Mouse (Mus musculus): Measurements from ENCODE around the gene Auts2. TPM values are rescaled to one million over a fixed set of nuclear protein-coding genes. Genes with fewer than 3 reads are reported as not detected.

Gene Auts2
- polyA plus RNA-seq, 1 experiment from 2014 or later = 42.4 TPM

DNA sequence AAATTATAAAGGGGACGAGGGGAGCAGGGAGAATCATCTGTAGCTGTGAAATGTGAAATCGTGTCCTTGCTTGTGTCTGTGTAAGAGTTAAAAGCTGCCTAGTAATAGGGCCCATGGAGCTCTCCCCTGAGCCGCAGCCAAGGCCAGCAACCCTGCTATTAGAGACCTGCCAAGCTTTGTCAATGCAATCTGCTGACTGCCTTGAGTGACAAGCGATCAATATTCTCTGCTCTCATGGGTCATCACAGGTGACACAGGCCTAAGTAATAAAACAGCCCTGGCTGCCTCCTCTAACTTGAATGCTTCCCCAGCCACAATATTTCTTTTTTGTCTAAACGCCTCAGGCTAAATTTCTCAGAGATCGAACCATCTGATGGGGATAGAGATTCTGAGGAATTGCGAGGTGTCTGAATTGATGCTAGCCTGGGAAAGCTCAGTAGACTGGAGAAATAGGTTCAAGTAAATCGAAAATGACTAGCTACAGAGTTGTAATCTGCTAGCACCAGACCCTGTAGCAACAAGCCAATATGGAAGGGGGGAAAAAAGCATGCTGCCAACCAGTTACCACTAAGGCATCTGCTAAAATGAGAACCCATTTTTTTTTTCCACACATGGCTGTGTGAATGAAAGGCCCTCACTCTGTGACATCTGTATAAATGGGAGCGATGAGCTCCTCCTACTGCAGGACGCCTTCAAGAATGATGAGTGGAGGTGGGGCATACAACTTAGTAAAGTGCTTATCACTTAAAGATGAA lies 453.5 kb downstream of the Auts2 start:
- Histone ChIP-seq H3K36me3 (replicated peaks) (no peaks in the 10 kb centered on the region), H3K4me1 (peaks cover 29% of the 10 kb centered on the region), H3K27ac (no peak overlapping the region), H3K9me3 (no peaks in the 10 kb centered on the region), H3K4me3 (no peak overlapping the region), H3K27me3 (ENCODE audit: poor library complexity, severe bottlenecking) (peaks cover 7% of the 10 kb centered on the region; the same call in 1 of the 2 replicates)
- 78% methylated on average over 10 of the region's 10 CpGs for WGBS
- no peak for DNase-seq (ENCODE audit: extremely low spot score, low spot score)

DNA sequence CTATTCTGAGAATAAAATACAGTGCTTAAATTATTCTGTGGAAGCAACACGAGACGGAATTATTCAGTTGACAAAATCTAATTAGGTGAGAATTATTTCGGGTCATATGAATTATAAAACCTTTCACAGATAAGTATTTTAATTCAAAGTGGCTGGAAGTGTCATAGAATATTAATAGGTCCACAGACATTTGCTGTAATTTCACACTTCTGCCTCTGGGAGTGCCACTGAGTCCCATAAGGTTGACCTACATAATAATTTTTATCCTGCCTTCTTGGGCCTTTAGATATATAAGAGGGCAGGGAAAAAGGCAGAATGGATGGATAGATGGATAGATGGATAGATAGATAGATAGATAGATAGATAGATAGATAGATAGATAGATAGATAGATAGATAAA lies 454.6 kb downstream of the Auts2 start:
- Histone ChIP-seq H3K36me3 (replicated peaks) (no peaks in the 10 kb centered on the region), H3K27ac (no peak overlapping the region), H3K4me1 (peaks cover 39% of the 10 kb centered on the region), H3K9me3 (no peaks in the 10 kb centered on the region), H3K27me3 (ENCODE audit: poor library complexity, severe bottlenecking) (0 out of 2 replicates have a peak, but pooled peaks cover 3% of the 10 kb centered on the region), H3K4me3 (no peak overlapping the region)
- DNase-seq (ENCODE audit: extremely low spot score, low spot score) = no peak
- WGBS = 85% methylated on average over 3 of the region's 3 CpGs

DNA sequence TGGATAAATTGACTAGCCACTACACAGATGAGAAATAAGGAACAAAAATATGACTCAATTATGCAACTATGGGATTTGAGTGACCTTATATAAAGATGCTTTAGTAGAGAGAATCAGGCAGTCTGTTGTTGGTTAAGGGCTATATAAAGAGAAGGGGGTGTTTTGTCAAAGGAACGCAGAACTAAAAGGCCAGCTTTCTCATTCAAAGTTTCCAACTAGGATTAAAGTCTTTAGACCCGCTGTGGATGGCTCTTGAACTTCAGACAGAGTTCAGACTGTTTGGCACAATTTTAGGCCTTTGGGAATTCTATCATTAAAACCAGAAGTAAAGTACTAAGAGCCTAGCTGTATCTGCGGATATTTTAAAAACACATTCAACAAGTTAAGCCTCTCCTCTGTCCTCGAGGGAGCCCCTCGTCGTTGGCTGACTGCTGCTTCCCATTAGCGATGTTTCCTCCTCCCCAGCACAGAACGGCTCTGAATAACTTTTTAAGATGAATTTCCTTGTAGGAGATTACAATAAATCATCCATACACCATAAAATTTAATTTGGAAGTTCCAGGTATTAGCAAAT lies 459.3 kb downstream of the Auts2 start:
- H3K4me3 ChIP-seq = no peak overlapping the region
- H3K27me3 ChIP-seq (ENCODE audit: poor library complexity, severe bottlenecking) = 0 out of 2 replicates have a peak, but pooled peaks cover 3% of the 10 kb centered on the region
- no peaks in the 10 kb centered on the region for H3K9me3 ChIP-seq
- H3K36me3 ChIP-seq (replicated peaks) = no peaks in the 10 kb centered on the region
- 46% methylated on average over 8 of the region's 8 CpGs for WGBS
- H3K4me1 ChIP-seq = peaks cover 16% of the 10 kb centered on the region
- H3K27ac ChIP-seq = no peak overlapping the region
- DNase-seq (ENCODE audit: extremely low spot score, low spot score) = no peak

DNA sequence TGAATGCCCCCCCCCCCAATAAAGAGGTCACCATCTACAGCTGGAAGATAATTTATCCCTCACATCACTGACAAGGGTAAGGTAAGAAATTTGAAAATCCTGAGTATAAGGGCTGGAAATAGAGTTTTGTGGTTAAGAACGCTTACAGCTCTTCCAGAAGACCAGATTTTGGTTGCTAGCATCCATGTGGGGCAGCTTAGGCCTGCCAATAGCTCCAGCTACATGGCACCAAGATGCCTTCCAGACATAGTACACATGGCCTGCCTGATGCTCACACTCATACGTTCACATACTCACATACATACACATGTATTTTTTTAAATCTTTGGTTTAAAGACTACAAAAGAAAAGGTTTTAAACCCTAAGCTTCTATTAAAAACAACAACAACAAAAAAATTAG lies 467.2 kb downstream of the Auts2 start:
- 92% methylated on average over 2 of the region's 2 CpGs for WGBS
- H3K27me3 ChIP-seq (ENCODE audit: poor library complexity, severe bottlenecking) = peaks cover 47% of the 10 kb centered on the region
- H3K27ac ChIP-seq = no peak overlapping the region
- H3K36me3 ChIP-seq (replicated peaks) = no peaks in the 10 kb centered on the region
- H3K4me1 ChIP-seq = peaks cover 51% of the 10 kb centered on the region
- DNase-seq (ENCODE audit: extremely low spot score, low spot score) = no peak
- H3K4me3 ChIP-seq = no peak overlapping the region
- H3K9me3 ChIP-seq = no peaks in the 10 kb centered on the region; the same call in 1 of the 2 replicates

DNA sequence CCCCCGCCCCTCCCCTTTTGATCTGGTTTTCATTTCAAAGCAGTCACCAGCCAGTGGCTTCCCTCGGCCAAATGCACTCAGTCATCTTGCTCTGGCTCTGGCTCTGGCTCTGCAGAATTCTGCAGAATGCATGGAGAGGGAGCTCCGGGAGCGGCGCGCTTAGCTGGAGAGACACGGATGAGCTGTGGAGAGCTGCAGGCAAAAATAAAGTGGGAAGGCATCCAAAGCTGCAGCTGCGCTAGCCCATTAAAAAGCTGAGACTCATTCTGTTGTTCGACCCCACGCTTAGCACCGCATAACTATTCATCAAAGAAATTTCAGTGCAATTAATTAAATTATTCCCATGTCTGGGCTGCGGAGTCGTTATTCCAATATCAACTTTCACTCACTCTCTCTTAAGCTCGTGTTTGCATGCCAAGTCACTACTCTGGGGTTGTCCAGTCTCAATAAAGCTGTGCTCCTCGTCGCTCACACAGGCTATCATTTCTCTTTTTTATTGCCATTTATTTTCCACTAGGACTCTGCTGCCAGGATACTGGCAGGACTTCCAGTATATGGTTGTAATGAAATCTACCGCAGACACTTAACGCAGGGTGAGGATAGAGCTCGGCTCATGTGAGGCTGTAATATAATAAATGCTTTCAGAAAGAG lies 468.3 kb downstream of the Auts2 start:
- peak overlapping the region; percentile 36 for H3K4me3 ChIP-seq

DNA sequence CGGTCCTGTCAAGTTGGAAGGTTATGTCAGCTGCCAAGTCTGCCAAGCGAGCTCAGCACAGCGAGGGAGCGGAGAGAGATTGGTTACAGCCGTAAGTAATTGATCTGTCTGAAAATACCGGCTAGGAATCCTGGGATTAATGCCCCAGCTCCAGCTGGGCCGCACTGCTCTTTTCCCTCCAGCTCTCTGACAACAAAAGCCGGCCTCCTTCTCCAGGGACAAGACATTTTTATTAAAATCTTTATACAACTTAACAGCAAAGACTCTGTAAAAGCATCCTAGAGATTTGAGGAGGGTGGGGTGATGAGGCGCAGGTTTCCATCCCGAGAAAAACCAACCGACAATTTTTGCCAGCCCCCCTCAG lies 468.8 kb downstream of the Auts2 start:
- H3K27me3 ChIP-seq (ENCODE audit: poor library complexity, severe bottlenecking) = peaks cover 59% of the 10 kb centered on the region
- 8% methylated on average over 11 of the region's 11 CpGs for whole genome bisulfite sequencing

More for the DNA sequence above, 468.3 kb downstream of the Auts2 start:
- peak overlapping the region; percentile 70 for H3K27ac ChIP-seq
- peaks cover 57% of the 10 kb centered on the region for H3K27me3 ChIP-seq (ENCODE audit: poor library complexity, severe bottlenecking)
- H3K9me3 ChIP-seq = peaks cover 5% of the 10 kb centered on the region; the same call in 1 of the 2 replicates
- WGBS = 33% methylated on average over 19 of the region's 19 CpGs
- H3K36me3 ChIP-seq (replicated peaks) = no peaks in the 10 kb centered on the region
- DNase-seq (ENCODE audit: extremely low spot score, low spot score) = peak; percentile 49
- peaks cover 54% of the 10 kb centered on the region for H3K4me1 ChIP-seq

DNA sequence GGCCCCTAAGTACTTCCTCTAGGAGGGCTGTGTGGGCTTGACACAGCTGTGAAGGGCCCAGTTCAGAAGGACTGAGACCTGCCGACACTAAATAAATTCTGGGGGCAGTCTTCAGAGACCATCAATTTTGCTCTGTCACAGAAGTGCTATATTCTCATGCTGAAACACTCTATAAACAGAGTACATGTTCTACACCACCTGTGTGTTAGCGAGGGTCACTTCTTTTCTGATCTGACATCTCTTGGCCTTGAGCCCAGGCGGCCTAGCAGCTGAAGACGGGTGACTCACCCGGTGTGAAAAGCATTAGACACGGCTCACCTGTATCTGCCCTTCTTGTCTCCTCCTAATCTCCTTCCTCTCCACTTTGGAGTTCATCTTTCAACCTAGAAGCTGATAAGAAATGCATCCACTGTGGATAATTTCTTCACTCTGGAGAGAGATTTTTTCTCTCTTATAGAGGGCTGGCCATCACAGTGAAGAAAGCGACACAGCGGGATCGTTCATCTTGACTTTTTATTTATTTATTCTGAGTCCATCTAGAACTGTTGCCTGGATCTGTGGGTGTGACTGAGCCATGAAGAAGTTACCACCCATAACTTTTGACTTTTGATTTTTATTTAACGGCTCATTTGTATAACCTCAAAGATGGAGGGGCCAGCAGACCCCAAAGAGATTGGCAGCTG lies 469.3 kb downstream of the Auts2 start:
- Histone ChIP-seq H3K36me3 (replicated peaks) (no peaks in the 10 kb centered on the region), H3K9me3 (peaks cover 5% of the 10 kb centered on the region; the same call in 1 of the 2 replicates), H3K4me1 (peaks cover 54% of the 10 kb centered on the region), H3K27ac (no peak overlapping the region), H3K4me3 (peak overlapping the region; percentile 36; the same call in 1 of the 2 replicates), H3K27me3 (ENCODE audit: poor library complexity, severe bottlenecking) (peaks cover 59% of the 10 kb centered on the region)
- DNase-seq (ENCODE audit: extremely low spot score, low spot score) = no peak
- WGBS = 52% methylated on average over 10 of the region's 10 CpGs

More for the DNA sequence above, 468.8 kb downstream of the Auts2 start:
- DNase-seq (ENCODE audit: extremely low spot score, low spot score) = peak; percentile 55
- Histone ChIP-seq H3K9me3 (peaks cover 5% of the 10 kb centered on the region; the same call in 1 of the 2 replicates), H3K27ac (peak overlapping the region; percentile 70), H3K36me3 (replicated peaks) (no peaks in the 10 kb centered on the region), H3K4me3 (peak overlapping the region; percentile 36), H3K4me1 (peaks cover 54% of the 10 kb centered on the region)

DNA sequence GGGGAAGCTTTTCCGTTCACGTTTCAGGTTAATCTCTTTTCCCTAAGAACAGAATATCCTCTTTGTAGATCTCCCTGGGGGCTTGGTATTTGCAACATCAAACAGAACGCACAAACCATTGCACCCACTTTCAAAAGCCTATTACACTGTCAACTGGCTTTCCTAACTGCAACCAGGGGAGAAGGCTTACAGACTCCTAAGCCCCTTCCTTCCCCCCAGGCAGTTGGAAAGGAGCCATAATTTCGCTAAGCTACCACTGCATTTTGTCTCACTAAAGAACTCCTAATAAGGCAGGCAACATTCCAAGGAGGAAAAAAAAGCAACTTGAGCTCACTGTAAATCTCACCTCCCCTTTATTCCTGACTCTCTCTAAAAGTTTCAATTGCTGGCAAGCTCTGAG lies 470.8 kb downstream of the Auts2 start:
- no peak overlapping the region for H3K27ac ChIP-seq
- DNase-seq (ENCODE audit: extremely low spot score, low spot score) = no peak
- H3K36me3 ChIP-seq (replicated peaks) = no peaks in the 10 kb centered on the region
- H3K9me3 ChIP-seq = peaks cover 5% of the 10 kb centered on the region; the same call in 1 of the 2 replicates
- peaks cover 55% of the 10 kb centered on the region for H3K27me3 ChIP-seq (ENCODE audit: poor library complexity, severe bottlenecking)
- WGBS = 15% methylated on average over 4 of the region's 4 CpGs
- peaks cover 61% of the 10 kb centered on the region for H3K4me1 ChIP-seq
- H3K4me3 ChIP-seq = no peak overlapping the region

DNA sequence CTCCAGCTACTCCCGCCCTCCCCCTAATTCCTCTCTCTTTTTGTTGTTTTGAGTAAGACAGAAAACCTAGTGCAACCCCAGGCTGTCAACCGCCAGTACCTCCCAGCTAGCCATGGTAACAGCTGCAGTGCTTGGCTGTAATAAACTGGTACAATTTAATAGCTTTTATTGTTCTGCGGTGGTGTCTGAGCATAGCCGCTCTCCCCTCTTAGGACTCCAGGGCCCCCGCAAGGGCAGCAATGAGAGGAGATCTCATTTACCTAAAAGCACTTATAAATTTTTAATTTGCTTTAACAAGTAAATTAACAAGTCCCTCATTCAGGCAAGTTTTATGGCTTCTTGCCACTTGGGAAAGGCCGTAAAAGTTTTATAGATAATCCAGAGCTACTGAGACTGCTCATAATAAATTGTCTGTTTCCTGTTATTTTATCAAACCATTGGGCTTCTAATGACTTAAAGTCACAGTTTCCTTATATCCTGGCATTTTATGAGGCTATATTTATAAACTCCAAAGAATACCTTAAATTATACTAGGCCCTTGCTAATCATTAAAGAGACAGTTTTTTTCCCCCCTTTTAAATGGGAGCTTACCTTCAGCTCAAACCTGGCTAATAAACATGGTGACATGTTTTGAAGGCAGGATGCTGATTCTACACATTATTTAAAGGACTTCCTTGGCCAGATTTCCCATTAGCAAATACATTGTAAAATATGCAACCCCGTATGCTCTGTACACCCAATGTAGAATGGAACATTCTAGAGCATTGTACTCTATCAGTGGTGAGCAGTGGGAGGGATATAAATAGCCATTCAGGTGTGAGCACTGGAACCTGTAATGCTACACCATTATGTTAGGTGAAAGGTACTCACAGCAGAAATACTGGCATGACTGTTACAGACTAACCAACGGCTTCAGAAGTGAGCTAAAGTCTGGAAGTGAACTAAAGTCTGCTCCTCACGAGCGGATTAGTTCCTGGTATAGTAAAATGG lies 475.1 kb downstream of the Auts2 start:
- 80% methylated on average over 10 of the region's 10 CpGs for WGBS
- Histone ChIP-seq H3K27ac (no peak overlapping the region), H3K4me1 (peaks cover 38% of the 10 kb centered on the region), H3K27me3 (ENCODE audit: poor library complexity, severe bottlenecking) (peaks cover 23% of the 10 kb centered on the region), H3K9me3 (peaks cover 10% of the 10 kb centered on the region; the same call in 1 of the 2 replicates), H3K36me3 (replicated peaks) (no peaks in the 10 kb centered on the region), H3K4me3 (no peak overlapping the region)
- no peak for DNase-seq (ENCODE audit: extremely low spot score, low spot score)

DNA sequence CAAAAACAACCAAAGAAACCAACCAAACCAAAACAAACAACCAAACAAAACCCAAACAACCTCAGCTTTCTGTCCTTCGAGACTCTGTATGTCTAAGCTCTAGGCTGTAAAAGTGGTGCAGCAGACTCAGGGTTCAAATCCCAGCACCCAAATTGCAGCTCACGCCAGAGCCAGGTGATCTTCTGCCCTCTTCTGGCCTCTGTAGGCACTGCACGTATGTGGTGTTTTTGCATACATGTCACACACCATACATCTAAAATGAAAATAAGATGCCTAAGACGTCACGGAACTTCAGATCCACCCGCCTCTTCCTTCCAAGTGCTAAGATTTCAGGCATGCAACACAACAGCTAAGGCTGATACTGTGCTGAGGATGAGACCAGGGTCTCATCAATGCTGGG lies 483.0 kb downstream of the Auts2 start:
- WGBS = 85% methylated on average over 6 of the region's 6 CpGs
- H3K4me1 ChIP-seq = 0 out of 2 replicates have a peak, but pooled peaks cover 5% of the 10 kb centered on the region
- H3K27ac ChIP-seq = no peak overlapping the region
- H3K36me3 ChIP-seq (replicated peaks) = no peaks in the 10 kb centered on the region
- no peak overlapping the region for H3K4me3 ChIP-seq
- DNase-seq (ENCODE audit: extremely low spot score, low spot score) = no peak
- H3K27me3 ChIP-seq (ENCODE audit: poor library complexity, severe bottlenecking) = no peaks in the 10 kb centered on the region
- no peaks in the 10 kb centered on the region; the same call in 1 of the 2 replicates for H3K9me3 ChIP-seq

DNA sequence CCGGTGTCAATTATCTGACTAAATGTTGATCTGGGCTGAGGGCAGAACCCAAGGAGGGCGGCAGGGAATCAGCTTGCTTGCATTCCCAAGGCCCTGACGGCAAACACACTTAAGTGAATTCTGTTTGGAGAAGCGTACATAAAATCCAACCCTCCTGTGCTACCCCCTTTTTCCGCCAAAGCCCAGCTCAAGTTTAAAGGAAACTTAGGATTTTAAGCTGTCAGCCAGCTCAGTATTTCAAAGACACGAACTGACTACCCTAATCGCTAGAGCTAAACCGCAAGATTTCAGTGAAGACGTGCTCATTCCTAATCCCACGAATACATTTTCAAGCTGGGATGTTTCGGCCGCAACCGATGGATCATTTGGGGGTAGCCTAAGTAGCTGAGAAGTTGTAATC lies 490.5 kb downstream of the Auts2 start:
- H3K27me3 ChIP-seq (ENCODE audit: poor library complexity, severe bottlenecking) = no peaks in the 10 kb centered on the region
- H3K36me3 ChIP-seq (replicated peaks) = peaks cover 12% of the 10 kb centered on the region; the same call in 1 of the 2 replicates
- DNase-seq (ENCODE audit: extremely low spot score, low spot score) = no peak
- peaks cover 6% of the 10 kb centered on the region; the same call in 1 of the 2 replicates for H3K4me1 ChIP-seq
- 83% methylated on average over 13 of the region's 13 CpGs for WGBS
- H3K27ac ChIP-seq = no peak overlapping the region
- no peaks in the 10 kb centered on the region for H3K9me3 ChIP-seq
- H3K4me3 ChIP-seq = no peak overlapping the region

Data from forebrain, embryonic 10.5 days (tissue).